Mouse (Mus musculus) heart, embryonic 13.5 days (tissue): ENCODE data around the gene Appl2. TPM values are rescaled to one million over a fixed set of nuclear protein-coding genes. Genes with fewer than 3 reads are reported as not detected.

Experiments used
- ATAC-seq: fragments of 200-750 bp; cut with Nextera tagmentation; 2 replicates; pipeline ENCODE4 v1.8.0; 2017; ENCODE audit warnings: moderate TSS enrichment; ENCODE audit not compliant: insufficient number of reproducible peaks, low FRiP score, low TSS enrichment; ENCODE audit errors: extremely low read depth
- H3K27ac ChIP-seq: fragments of 300-500 bp; sonication (generic); replicated peaks from 2 replicates; pipeline ENCODE4 v1.5.1; 2015; ENCODE audit warnings: moderate library complexity, mild to moderate bottlenecking, inconsistent platforms
- H3K27me3 ChIP-seq: fragments of 300-500 bp; sonication (generic); replicated peaks from 2 replicates; pipeline ENCODE4 v1.6.1; 2015; ENCODE audit warnings: mild to moderate bottlenecking, inconsistent platforms
- H3K36me3 ChIP-seq: fragments of 300-500 bp; sonication (generic); 2 replicates; pipeline ENCODE4 v1.6.1; 2015; ENCODE audit warnings: mild to moderate bottlenecking, inconsistent platforms
- H3K4me1 ChIP-seq: fragments of 300-500 bp; sonication (generic); 2 replicates; pipeline ENCODE4 v1.6.1; 2015; ENCODE audit warnings: inconsistent platforms
- H3K4me2 ChIP-seq: fragments of 300-500 bp; sonication (generic); 2 replicates; pipeline ENCODE4 v1.6.1; 2015; ENCODE audit warnings: inconsistent platforms, mild to moderate bottlenecking, moderate library complexity
- H3K4me3 ChIP-seq: fragments of 300-500 bp; sonication (generic); 2 replicates; pipeline ENCODE4 v1.5.1; 2015; ENCODE audit warnings: moderate library complexity, mild to moderate bottlenecking, inconsistent platforms
- H3K9ac ChIP-seq: fragments of 300-500 bp; sonication (generic); 2 replicates; pipeline ENCODE4 v1.6.1; 2015; ENCODE audit warnings: inconsistent platforms, mild to moderate bottlenecking, moderate library complexity
- H3K9me3 ChIP-seq: fragments of 300-500 bp; sonication (generic); 2 replicates; pipeline ENCODE4 v1.6.1; 2016; ENCODE audit warnings: inconsistent platforms
- WGBS: fragments of 180-500 bp; shearing (Covaris S2); methylation state at CpG from one replicate; pipeline ENCODE4 v1.1.7; 2015; ENCODE audit warnings: mixed read lengths; 5-methylcytosine and 5-hydroxymethylcytosine counted together
- polyA plus RNA-seq: library from polyadenylated mRNA; unstranded; fragments of >200 nt; fragmentation: Nextera tagmentation; extraction: Ambion mirVana; gene quantifications from 2 replicates; pipeline ENCODE4 v1.2.1, GENCODE M21; 2015

Gene Appl2
- polyA plus RNA-seq, 1 experiment from 2014 or later: 23.4 TPM

GRCm38 (mm10) chr10:83611863-83612262, 36.7 kb downstream of the Appl2 start:
- Histone ChIP-seq H3K36me3 (peaks cover 81% of the 10 kb centered on the region), H3K9ac (no peak overlapping the region)
- no peak for ATAC-seq

GRCm38 (mm10) chr10:83610518-83610917, 38.0 kb downstream of the Appl2 start:
- WGBS: 94% methylated on average over 7 of the region's 7 CpGs

More at GRCm38 (mm10) chr10:83611863-83612262, 36.7 kb downstream of the Appl2 start:
- no peaks in the 10 kb centered on the region for H3K27me3 ChIP-seq
- no peak overlapping the region for H3K4me2 ChIP-seq
- 89% methylated on average over 5 of the region's 5 CpGs for WGBS
- H3K27ac ChIP-seq: no peak overlapping the region
- no peaks in the 10 kb centered on the region for H3K9me3 ChIP-seq
- no peak overlapping the region for H3K4me3 ChIP-seq
- H3K4me1 ChIP-seq: peaks cover 12% of the 10 kb centered on the region

GRCm38 (mm10) chr10:83608596-83608995, 39.9 kb downstream of the Appl2 start:
- Histone ChIP-seq H3K27ac (no peak overlapping the region), H3K4me2 (no peak overlapping the region), H3K9me3 (no peaks in the 10 kb centered on the region), H3K9ac (no peak overlapping the region), H3K27me3 (no peaks in the 10 kb centered on the region), H3K4me1 (no peaks in the 10 kb centered on the region), H3K4me3 (no peak overlapping the region), H3K36me3 (peaks cover 86% of the 10 kb centered on the region)
- 79% methylated on average over 8 of the region's 8 CpGs for WGBS
- no peak for ATAC-seq

More at GRCm38 (mm10) chr10:83610518-83610917, 38.0 kb downstream of the Appl2 start:
- Histone ChIP-seq H3K9ac (no peak overlapping the region), H3K36me3 (peaks cover 82% of the 10 kb centered on the region), H3K4me2 (no peak overlapping the region), H3K4me3 (no peak overlapping the region), H3K4me1 (peaks cover 9% of the 10 kb centered on the region), H3K27me3 (no peaks in the 10 kb centered on the region), H3K27ac (no peak overlapping the region), H3K9me3 (no peaks in the 10 kb centered on the region)
- no peak for ATAC-seq

- H3K27me3 ChIP-seq: no peaks in the 10 kb centered on the region
- H3K27ac ChIP-seq: no peak overlapping the region
- no peak overlapping the region for H3K9ac ChIP-seq
- no peak overlapping the region for H3K4me3 ChIP-seq
- H3K36me3 ChIP-seq: peaks cover 82% of the 10 kb centered on the region
- no peaks in the 10 kb centered on the region for H3K4me1 ChIP-seq
- no peak overlapping the region for H3K4me2 ChIP-seq
- ATAC-seq: no peak
- 94% methylated on average over 3 of the region's 3 CpGs for WGBS
- H3K9me3 ChIP-seq: no peaks in the 10 kb centered on the region
Observed at GRCm38 (mm10) chr10:83607111-83607510, 41.4 kb downstream of the Appl2 start.

GRCm38 (mm10) chr10:83605637-83606183, 42.8 kb downstream of the Appl2 start:
- WGBS: 86% methylated on average over 8 of the region's 8 CpGs
- Histone ChIP-seq H3K27me3 (no peaks in the 10 kb centered on the region), H3K36me3 (peaks cover 82% of the 10 kb centered on the region), H3K9me3 (no peaks in the 10 kb centered on the region), H3K4me3 (no peak overlapping the region), H3K4me1 (peaks cover 8% of the 10 kb centered on the region), H3K27ac (no peak overlapping the region), H3K9ac (no peak overlapping the region), H3K4me2 (no peak overlapping the region)
- no peak for ATAC-seq

- H3K36me3 ChIP-seq: peaks cover 83% of the 10 kb centered on the region
Observed at GRCm38 (mm10) chr10:83603956-83604564, 44.5 kb downstream of the Appl2 start.

GRCm38 (mm10) chr10:83600650-83601049, 47.9 kb downstream of the Appl2 start:
- Histone ChIP-seq H3K36me3 (peaks cover 80% of the 10 kb centered on the region), H3K9ac (no peak overlapping the region), H3K9me3 (no peaks in the 10 kb centered on the region), H3K4me2 (no peak overlapping the region), H3K27me3 (no peaks in the 10 kb centered on the region), H3K27ac (no peak overlapping the region), H3K4me1 (peaks cover 13% of the 10 kb centered on the region), H3K4me3 (no peak overlapping the region)
- ATAC-seq: no peak
- WGBS: 78% methylated on average over 11 of the region's 11 CpGs

More at GRCm38 (mm10) chr10:83603956-83604564, 44.5 kb downstream of the Appl2 start:
- ATAC-seq: no peak
- WGBS: 86% methylated on average over 10 of the region's 10 CpGs
- H3K4me2 ChIP-seq: no peak overlapping the region
- no peak overlapping the region for H3K4me3 ChIP-seq
- no peak overlapping the region for H3K27ac ChIP-seq
- H3K9me3 ChIP-seq: no peaks in the 10 kb centered on the region
- no peak overlapping the region for H3K9ac ChIP-seq
- H3K27me3 ChIP-seq: no peaks in the 10 kb centered on the region
- H3K4me1 ChIP-seq: peaks cover 13% of the 10 kb centered on the region

- Histone ChIP-seq H3K4me3 (no peak overlapping the region), H3K36me3 (peaks cover 85% of the 10 kb centered on the region), H3K4me2 (no peak overlapping the region), H3K27me3 (no peaks in the 10 kb centered on the region), H3K9me3 (no peaks in the 10 kb centered on the region), H3K9ac (no peak overlapping the region), H3K4me1 (no peaks in the 10 kb centered on the region), H3K27ac (no peak overlapping the region)
- no peak for ATAC-seq
- 91% methylated on average over 5 of the region's 5 CpGs for WGBS
Observed at GRCm38 (mm10) chr10:83594526-83594925, 54.0 kb downstream of the Appl2 start.

GRCm38 (mm10) chr10:83592616-83593015, 55.9 kb downstream of the Appl2 start:
- WGBS: 87% methylated on average over 7 of the region's 7 CpGs
- no peak for ATAC-seq
- Histone ChIP-seq H3K4me1 (no peaks in the 10 kb centered on the region), H3K27ac (no peak overlapping the region), H3K27me3 (no peaks in the 10 kb centered on the region), H3K9ac (no peak overlapping the region), H3K4me2 (no peak overlapping the region), H3K9me3 (no peaks in the 10 kb centered on the region), H3K36me3 (peaks cover 84% of the 10 kb centered on the region), H3K4me3 (no peak overlapping the region)

GRCm38 (mm10) chr10:83590801-83591200, 57.7 kb downstream of the Appl2 start:
- H3K27ac ChIP-seq: no peak overlapping the region
- H3K36me3 ChIP-seq: peaks cover 89% of the 10 kb centered on the region
- H3K9ac ChIP-seq: no peak overlapping the region
- no peaks in the 10 kb centered on the region for H3K27me3 ChIP-seq
- H3K4me3 ChIP-seq: no peak overlapping the region
- no peaks in the 10 kb centered on the region for H3K9me3 ChIP-seq
- no peaks in the 10 kb centered on the region for H3K4me1 ChIP-seq
- 92% methylated on average over 6 of the region's 6 CpGs for WGBS
- no peak overlapping the region for H3K4me2 ChIP-seq
- no peak for ATAC-seq

GRCm38 (mm10) chr10:83565449-83566441, 82.8 kb downstream of the Appl2 start:
- Histone ChIP-seq H3K27ac (no peak overlapping the region), H3K9ac (no peak overlapping the region), H3K27me3 (no peaks in the 10 kb centered on the region), H3K36me3 (peaks cover 96% of the 10 kb centered on the region), H3K4me3 (no peak overlapping the region), H3K9me3 (no peaks in the 10 kb centered on the region), H3K4me2 (no peak overlapping the region), H3K4me1 (peaks cover 11% of the 10 kb centered on the region)
- ATAC-seq: no peak
- WGBS: 95% methylated on average over 7 of the region's 7 CpGs
